Mouse (Mus musculus): Measurements from ENCODE around the gene Hspb1.

DNA sequence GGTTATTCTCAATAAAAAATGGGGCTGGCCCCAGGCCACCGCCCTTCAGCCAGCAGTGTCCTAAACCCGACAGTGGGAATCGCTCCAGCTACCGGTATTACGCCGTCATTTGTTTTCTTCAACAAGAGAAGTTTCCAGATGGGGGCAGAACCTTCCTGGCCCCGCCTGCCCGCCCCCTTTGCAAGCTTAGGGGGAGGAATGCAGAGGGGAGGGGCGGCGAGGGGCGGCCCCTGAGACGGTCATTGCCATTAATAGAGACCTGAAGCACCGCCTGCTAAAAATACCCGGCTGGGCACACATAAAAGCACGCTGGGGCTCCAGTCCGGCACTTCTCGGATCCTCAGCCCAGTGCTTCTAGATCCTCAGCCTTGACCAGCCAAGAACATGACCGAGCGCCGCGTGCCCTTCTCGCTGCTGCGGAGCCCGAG is at the start of gene Hspb1:
- TF ChIP-seq GATA1 (IDR thresholded peaks at IDR 0.05; ENCODE audit: borderline replicate concordance, low read length) (no peak), FLI1 (IDR thresholded peaks at IDR 0.05; ENCODE audit: low read length) (no peak)

Measured in megakaryocyte, embryonic 14.5 days (primary cell).